Mouse (Mus musculus): ENCODE data around the gene Lpcat2. TPM values are rescaled to one million over a fixed set of nuclear protein-coding genes. Genes with fewer than 3 reads are reported as not detected.

Gene Lpcat2
- polyA plus RNA-seq, 1 experiment from 2014 or later: 2.8 TPM

GRCm38 (mm10) chr8:92899590-92899989 is 44.5 kb downstream of the Lpcat2 start:
- 87% methylated on average over 9 of the region's 9 CpGs for WGBS
- no peaks in the 10 kb centered on the region; the same call in 1 of the 2 replicates for H3K27me3 ChIP-seq (ENCODE audit: insufficient read depth, poor library complexity, severe bottlenecking)
- DNase-seq (ENCODE audit: low spot score): no peak
- no peaks in the 10 kb centered on the region for H3K4me1 ChIP-seq
- H3K9me3 ChIP-seq: no peaks in the 10 kb centered on the region
- no peak overlapping the region for H3K4me3 ChIP-seq
- no peak overlapping the region for H3K27ac ChIP-seq
- H3K36me3 ChIP-seq: no peaks in the 10 kb centered on the region

GRCm38 (mm10) chr8:92901107-92901506 is 46.0 kb downstream of the Lpcat2 start, which contains the start of gene Capns2:
Gene Capns2 (plus strand): TSS chr8:92901407.
- Histone ChIP-seq H3K9me3 (no peaks in the 10 kb centered on the region), H3K36me3 (no peaks in the 10 kb centered on the region), H3K4me3 (no peak within 1 kb of the TSS), H3K27me3 (ENCODE audit: insufficient read depth, poor library complexity, severe bottlenecking) (no peaks in the 10 kb centered on the region; the same call in 1 of the 2 replicates), H3K27ac (no peak within 1 kb of the TSS), H3K4me1 (no peaks in the 10 kb centered on the region)
- WGBS: 83% methylated on average over 5 of the region's 5 CpGs
- DNase-seq (ENCODE audit: low spot score): no peak

- Histone ChIP-seq H3K27me3 (ENCODE audit: insufficient read depth, poor library complexity, severe bottlenecking) (no peaks in the 10 kb centered on the region; the same call in 1 of the 2 replicates), H3K27ac (no peak overlapping the region), H3K36me3 (no peaks in the 10 kb centered on the region), H3K4me3 (no peak overlapping the region), H3K9me3 (no peaks in the 10 kb centered on the region), H3K4me1 (no peaks in the 10 kb centered on the region)
- WGBS: 81% methylated on average over 2 of the region's 2 CpGs
- DNase-seq (ENCODE audit: low spot score): no peak
These were observed 47.8 kb downstream of the Lpcat2 start for GRCm38 (mm10) chr8:92902981-92903380.

- Histone ChIP-seq H3K36me3 (no peaks in the 10 kb centered on the region), H3K4me3 (no peak overlapping the region), H3K27me3 (ENCODE audit: insufficient read depth, poor library complexity, severe bottlenecking) (no peaks in the 10 kb centered on the region; the same call in 1 of the 2 replicates), H3K27ac (no peak overlapping the region), H3K9me3 (no peaks in the 10 kb centered on the region), H3K4me1 (no peaks in the 10 kb centered on the region)
- DNase-seq (ENCODE audit: low spot score): no peak
- 90% methylated on average over 11 of the region's 11 CpGs for WGBS
These were observed 48.5 kb downstream of the Lpcat2 start for GRCm38 (mm10) chr8:92903488-92904135.

- DNase-seq (ENCODE audit: low spot score): no peak
- no peaks in the 10 kb centered on the region; the same call in 1 of the 2 replicates for H3K27me3 ChIP-seq (ENCODE audit: insufficient read depth, poor library complexity, severe bottlenecking)
- no peaks in the 10 kb centered on the region for H3K4me1 ChIP-seq
- 91% methylated on average over 9 of the region's 9 CpGs for WGBS
- no peak overlapping the region for H3K4me3 ChIP-seq
- no peaks in the 10 kb centered on the region for H3K36me3 ChIP-seq
- H3K9me3 ChIP-seq: no peaks in the 10 kb centered on the region
- no peak overlapping the region for H3K27ac ChIP-seq
These were observed 51.4 kb downstream of the Lpcat2 start for GRCm38 (mm10) chr8:92906553-92906952.

- DNase-seq (ENCODE audit: low spot score): no peak
- H3K27ac ChIP-seq: no peak overlapping the region
These were observed 53.3 kb downstream of the Lpcat2 start for GRCm38 (mm10) chr8:92908448-92908847.

GRCm38 (mm10) chr8:92911477-92911876 is 56.3 kb downstream of the Lpcat2 start:
- Histone ChIP-seq H3K27me3 (ENCODE audit: insufficient read depth, poor library complexity, severe bottlenecking) (no peaks in the 10 kb centered on the region), H3K4me3 (no peak overlapping the region), H3K27ac (no peak overlapping the region), H3K9me3 (no peaks in the 10 kb centered on the region), H3K36me3 (no peaks in the 10 kb centered on the region), H3K4me1 (no peaks in the 10 kb centered on the region)
- DNase-seq (ENCODE audit: low spot score): no peak
- 81% methylated on average over 3 of the region's 3 CpGs for WGBS

More at GRCm38 (mm10) chr8:92908448-92908847, 53.3 kb downstream of the Lpcat2 start:
- H3K36me3 ChIP-seq: no peaks in the 10 kb centered on the region
- no peaks in the 10 kb centered on the region for H3K9me3 ChIP-seq
- no peaks in the 10 kb centered on the region for H3K27me3 ChIP-seq (ENCODE audit: insufficient read depth, poor library complexity, severe bottlenecking)
- no peaks in the 10 kb centered on the region for H3K4me1 ChIP-seq
- H3K4me3 ChIP-seq: no peak overlapping the region
- WGBS: 75% methylated on average over 2 of the region's 2 CpGs

- Histone ChIP-seq H3K36me3 (no peaks in the 10 kb centered on the region), H3K27ac (no peak overlapping the region), H3K27me3 (ENCODE audit: insufficient read depth, poor library complexity, severe bottlenecking) (no peaks in the 10 kb centered on the region), H3K4me1 (no peaks in the 10 kb centered on the region), H3K4me3 (no peak overlapping the region), H3K9me3 (no peaks in the 10 kb centered on the region)
- WGBS: 78% methylated on average over 7 of the region's 7 CpGs
- no peak for DNase-seq (ENCODE audit: low spot score)
These were observed 58.3 kb downstream of the Lpcat2 start for GRCm38 (mm10) chr8:92913396-92913795.

GRCm38 (mm10) chr8:92916082-92916481 is 60.9 kb downstream of the Lpcat2 start:
- DNase-seq (ENCODE audit: low spot score): no peak
- no peaks in the 10 kb centered on the region for H3K27me3 ChIP-seq (ENCODE audit: insufficient read depth, poor library complexity, severe bottlenecking)
- no peak overlapping the region for H3K4me3 ChIP-seq
- 84% methylated on average over 3 of the region's 3 CpGs for WGBS
- H3K27ac ChIP-seq: no peak overlapping the region
- H3K36me3 ChIP-seq: no peaks in the 10 kb centered on the region
- no peaks in the 10 kb centered on the region for H3K4me1 ChIP-seq
- H3K9me3 ChIP-seq: no peaks in the 10 kb centered on the region

- Histone ChIP-seq H3K36me3 (no peaks in the 10 kb centered on the region), H3K4me3 (no peak overlapping the region), H3K27ac (no peak overlapping the region), H3K4me1 (no peaks in the 10 kb centered on the region), H3K9me3 (no peaks in the 10 kb centered on the region), H3K27me3 (ENCODE audit: insufficient read depth, poor library complexity, severe bottlenecking) (no peaks in the 10 kb centered on the region)
- no peak for DNase-seq (ENCODE audit: low spot score)
- 90% methylated on average over 3 of the region's 3 CpGs for WGBS
These were observed 66.6 kb downstream of the Lpcat2 start for GRCm38 (mm10) chr8:92921768-92922167.

- Histone ChIP-seq H3K4me1 (no peaks in the 10 kb centered on the region), H3K9me3 (no peaks in the 10 kb centered on the region), H3K36me3 (no peaks in the 10 kb centered on the region), H3K27me3 (ENCODE audit: insufficient read depth, poor library complexity, severe bottlenecking) (no peaks in the 10 kb centered on the region), H3K4me3 (no peak overlapping the region), H3K27ac (no peak overlapping the region)
- no peak for DNase-seq (ENCODE audit: low spot score)
- 78% methylated on average over 4 of the region's 4 CpGs for WGBS
These were observed 73.8 kb downstream of the Lpcat2 start for GRCm38 (mm10) chr8:92928986-92929385.

GRCm38 (mm10) chr8:92938056-92938455 is 82.9 kb downstream of the Lpcat2 start:
- Histone ChIP-seq H3K36me3 (no peaks in the 10 kb centered on the region), H3K9me3 (no peaks in the 10 kb centered on the region), H3K27ac (no peak overlapping the region), H3K27me3 (ENCODE audit: insufficient read depth, poor library complexity, severe bottlenecking) (peaks cover 5% of the 10 kb centered on the region; the same call in 1 of the 2 replicates), H3K4me1 (no peaks in the 10 kb centered on the region), H3K4me3 (no peak overlapping the region)
- WGBS: 75% methylated on average over 4 of the region's 4 CpGs
- DNase-seq (ENCODE audit: low spot score): no peak

GRCm38 (mm10) chr8:92949071-92949470 is 93.9 kb downstream of the Lpcat2 start:
- WGBS: 86% methylated on average over 4 of the region's 4 CpGs
- Histone ChIP-seq H3K27me3 (ENCODE audit: insufficient read depth, poor library complexity, severe bottlenecking) (peaks cover 19% of the 10 kb centered on the region; the same call in 1 of the 2 replicates), H3K27ac (no peak overlapping the region), H3K36me3 (no peaks in the 10 kb centered on the region), H3K4me3 (no peak overlapping the region), H3K4me1 (no peaks in the 10 kb centered on the region), H3K9me3 (no peaks in the 10 kb centered on the region)
- DNase-seq (ENCODE audit: low spot score): no peak

All from heart, embryonic 10.5 days (tissue).